Comparison of ENCODE assay signal across 8 mouse cellular contexts in the genomic region with DNA sequence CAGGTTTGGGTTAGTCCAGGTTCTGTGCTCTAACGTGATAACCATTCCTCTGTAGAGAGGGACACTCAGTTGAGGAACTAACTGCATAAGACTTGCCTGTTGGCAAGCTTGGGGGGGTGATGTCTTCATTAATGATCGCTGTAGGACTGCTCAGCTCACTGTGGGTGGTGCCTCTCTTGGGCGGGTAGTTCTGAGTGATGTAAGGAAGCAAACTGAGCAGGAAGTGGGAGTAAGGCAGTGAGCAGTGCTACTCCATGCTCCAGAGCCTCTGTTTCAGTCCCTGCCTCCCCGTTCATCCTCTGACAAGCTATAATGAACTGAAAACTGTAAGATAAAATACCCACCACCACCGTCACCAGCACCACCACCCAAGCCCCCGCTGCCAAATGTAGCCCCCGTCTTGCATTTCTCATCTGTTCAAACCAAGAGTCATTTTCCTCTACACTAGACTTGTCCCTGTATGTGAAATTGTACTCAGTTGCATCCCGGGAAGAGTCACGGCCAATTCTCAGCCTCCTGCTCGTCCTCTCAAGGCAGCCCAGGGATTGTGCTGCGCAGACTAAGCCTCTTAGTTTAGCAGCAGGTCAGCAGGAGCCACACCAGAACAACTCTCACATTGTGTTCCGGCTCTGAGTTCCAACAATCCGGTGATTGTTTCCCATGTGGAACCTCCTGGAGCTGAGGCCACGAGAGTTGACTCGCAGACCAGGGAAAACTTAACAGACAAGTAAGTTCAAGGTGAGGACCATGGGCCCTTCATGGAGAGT. TPM values are rescaled to one million over a fixed set of nuclear protein-coding genes. Genes with fewer than 3 reads are reported as not detected.
DNase-seq lines count a peak whose midpoint lies in the region; ATAC-seq and TF ChIP-seq lines count a peak whose summit lies in the region.

No protein-coding gene starts in this region.

- ATAC-seq in kidney, postnatal 0 days (replicated peaks; ENCODE audit: low FRiP score, low read depth), result 0 out of 2 replicates have a peak, but pooled peaks have one; percentile 63
- no peak for ATAC-seq in heart, embryonic 11.5 days (replicated peaks; ENCODE audit: insufficient number of reproducible peaks, low FRiP score, low TSS enrichment)

- no peak overlapping the region for H3K9ac ChIP-seq in kidney, postnatal 0 days (ENCODE audit: low read depth, low read length)
- H3K9ac ChIP-seq in heart, embryonic 11.5 days (ENCODE audit: low read depth, low read length), result no peak overlapping the region

- H3K27ac ChIP-seq in kidney, postnatal 0 days, result 0 out of 2 replicates have a peak overlapping the region, but pooled peaks have one; percentile 31
- peak overlapping the region; percentile 16; the same call in 1 of the 2 replicates for H3K27ac ChIP-seq in heart, embryonic 11.5 days (ENCODE audit: low read depth, low read length)

- no peaks in the 10 kb centered on the region for H3K27me3 ChIP-seq in kidney, postnatal 0 days (ENCODE audit: insufficient read depth, low read length)
- H3K27me3 ChIP-seq in heart, embryonic 11.5 days (ENCODE audit: control insufficient read depth, insufficient read depth, low read length), result no peaks in the 10 kb centered on the region

- TF ChIP-seq CTCF in kidney, postnatal 0 days (IDR thresholded peaks at IDR 0.05; ENCODE audit: low read depth), result no peak

- H3K9me3 ChIP-seq in kidney, postnatal 0 days (replicated peaks; ENCODE audit: low read length), result no peaks in the 10 kb centered on the region
- H3K9me3 ChIP-seq in heart, embryonic 11.5 days (replicated peaks; ENCODE audit: control insufficient read depth, low read length), result no peaks in the 10 kb centered on the region

- no peak overlapping the region for H3K4me2 ChIP-seq in kidney, postnatal 0 days (ENCODE audit: low read length)
- no peak overlapping the region for H3K4me2 ChIP-seq in heart, embryonic 11.5 days

- peak; percentile 49 for DNase-seq in kidney, postnatal 0 days (ENCODE audit: low spot score)
- no peak for DNase-seq in kidney, postnatal 14 days
- peak; percentile 51 for DNase-seq in embryo, embryonic 10 days (ENCODE audit: low spot score)
- DNase-seq in mesoderm, embryonic 11.5 days (ENCODE audit: low read depth, low spot score), result peak; percentile 62
- DNase-seq in adrenal gland, adult 18-20 months (ENCODE audit: low spot score in 2 of 2), result no peak
- no peak for DNase-seq in kidney, postnatal 25 days
- DNase-seq in urinary bladder, postnatal 10 days (ENCODE audit: low spot score), result no peak

- no peaks in the 10 kb centered on the region for H3K36me3 ChIP-seq in kidney, postnatal 0 days (ENCODE audit: insufficient read depth, low read length)
- H3K36me3 ChIP-seq in heart, embryonic 11.5 days (ENCODE audit: control insufficient read depth, insufficient read depth, low read length), result no peaks in the 10 kb centered on the region

- no peak overlapping the region for H3K4me3 ChIP-seq in kidney, postnatal 0 days (replicated peaks; ENCODE audit: low read depth, low read length)
- no peak overlapping the region for H3K4me3 ChIP-seq in heart, embryonic 11.5 days (ENCODE audit: low read depth, low read length)

- WGBS in kidney, postnatal 0 days, result 49% methylated on average over 15 of the region's 15 CpGs
- 45% methylated on average over 15 of the region's 15 CpGs for WGBS in heart, embryonic 11.5 days (ENCODE audit: insufficient replicate concordance)

- 0 out of 2 replicates have a peak, but pooled peaks cover 12% of the 10 kb centered on the region for H3K4me1 ChIP-seq in kidney, postnatal 0 days (replicated peaks; ENCODE audit: insufficient read depth, low read length)
- peaks cover 10% of the 10 kb centered on the region for H3K4me1 ChIP-seq in heart, embryonic 11.5 days (ENCODE audit: control insufficient read depth, insufficient read depth, low read length)

RNA-seq across cellular contexts. Expression of a gene that starts 46.9 kb away (rescaled TPM):
- polyA plus RNA-seq in kidney, postnatal 0 days (2015; fragmentation: Nextera tagmentation; extraction: Ambion mirVana), result 47.4 and 49.9 TPM in 2 replicates
- polyA plus RNA-seq in heart, embryonic 11.5 days (2014; fragmentation: Nextera tagmentation; extraction: Ambion mirVana), result 16.8 and 19.6 TPM in 2 replicates
- total RNA-seq in adrenal gland, adult 18-20 months (2021), result 100 to 1,000 TPM in 1 of 2 experiments, 10 to 100 TPM in 1; 95.8 to 130 TPM

Comparison
In these comparisons a context has a peak if more than half of its experiments do, and no peak if none do; other contexts are left out.
1. DNase-seq: peak in kidney, postnatal 0 days (single experiment), embryo, embryonic 10 days (single experiment) and mesoderm, embryonic 11.5 days (single experiment); none in kidney, postnatal 14 days (single experiment), adrenal gland, adult 18-20 months (0 of 2), kidney, postnatal 25 days (0 of 2) and urinary bladder, postnatal 10 days (single experiment).